Mouse (Mus musculus) liver, embryonic 14 days (tissue): Measurements from ENCODE around the gene Ewsr1. TPM values are rescaled to one million over a fixed set of nuclear protein-coding genes. Genes with fewer than 3 reads are reported as not detected.

ENCODE experiments used
- polyA plus RNA-seq: library from polyadenylated mRNA; depleted of rRNA; stranded (reverse); fragments of >200 nt; gene quantifications from 2 replicates; pipeline ENCODE4 v1.2.3, GENCODE M21; 2012; rRNA removed

The Ewsr1 gene
- polyA plus RNA-seq: 240 and 246 TPM in 2 replicates

DNA sequence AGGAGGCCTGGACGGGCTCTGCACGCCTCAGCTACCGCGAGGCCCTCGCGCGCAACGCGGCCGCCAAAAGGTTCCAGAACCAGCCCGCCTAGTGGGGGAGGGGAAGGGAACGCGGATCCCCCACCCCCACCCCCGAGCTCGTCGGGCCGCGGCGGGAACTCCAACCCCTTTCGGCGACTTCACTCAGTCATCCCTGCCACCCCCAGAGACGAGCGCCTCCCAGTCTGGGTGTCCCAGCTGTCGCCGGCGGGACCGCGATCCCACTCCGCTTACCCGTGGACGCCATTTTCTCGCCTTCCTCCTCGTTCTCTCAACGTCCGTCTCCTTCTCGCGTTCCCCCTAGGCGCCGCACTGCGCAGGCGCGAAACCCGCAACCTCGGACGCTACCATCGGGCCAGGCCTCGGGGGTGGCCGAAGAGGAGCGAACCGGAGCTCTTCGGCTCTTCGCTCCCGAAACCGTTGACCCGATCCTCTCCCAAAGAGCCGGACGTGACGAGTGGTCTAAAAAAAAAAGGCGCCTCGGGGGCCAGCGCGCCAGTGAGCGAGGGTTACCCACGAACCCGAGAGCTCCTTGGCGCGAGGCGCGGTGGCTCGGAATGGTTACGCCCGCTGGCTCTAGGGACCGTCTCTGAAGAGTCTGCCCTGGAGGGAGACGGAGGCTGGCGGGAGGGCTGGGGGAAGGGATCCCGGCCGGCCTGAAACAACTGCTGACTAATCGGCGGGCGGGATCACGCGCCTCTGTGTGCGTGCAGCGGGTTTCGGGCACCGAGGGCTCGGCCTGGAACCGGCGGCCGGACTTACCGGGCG is at the start of gene Ewsr1, which contains the start of gene Rhbdd3:
Ewsr1 (minus strand) TSS at position 531 of the 807 bp plus-strand sequence.
Rhbdd3 (plus strand) TSS at position 191 of the 807 bp plus-strand sequence.

DNA sequence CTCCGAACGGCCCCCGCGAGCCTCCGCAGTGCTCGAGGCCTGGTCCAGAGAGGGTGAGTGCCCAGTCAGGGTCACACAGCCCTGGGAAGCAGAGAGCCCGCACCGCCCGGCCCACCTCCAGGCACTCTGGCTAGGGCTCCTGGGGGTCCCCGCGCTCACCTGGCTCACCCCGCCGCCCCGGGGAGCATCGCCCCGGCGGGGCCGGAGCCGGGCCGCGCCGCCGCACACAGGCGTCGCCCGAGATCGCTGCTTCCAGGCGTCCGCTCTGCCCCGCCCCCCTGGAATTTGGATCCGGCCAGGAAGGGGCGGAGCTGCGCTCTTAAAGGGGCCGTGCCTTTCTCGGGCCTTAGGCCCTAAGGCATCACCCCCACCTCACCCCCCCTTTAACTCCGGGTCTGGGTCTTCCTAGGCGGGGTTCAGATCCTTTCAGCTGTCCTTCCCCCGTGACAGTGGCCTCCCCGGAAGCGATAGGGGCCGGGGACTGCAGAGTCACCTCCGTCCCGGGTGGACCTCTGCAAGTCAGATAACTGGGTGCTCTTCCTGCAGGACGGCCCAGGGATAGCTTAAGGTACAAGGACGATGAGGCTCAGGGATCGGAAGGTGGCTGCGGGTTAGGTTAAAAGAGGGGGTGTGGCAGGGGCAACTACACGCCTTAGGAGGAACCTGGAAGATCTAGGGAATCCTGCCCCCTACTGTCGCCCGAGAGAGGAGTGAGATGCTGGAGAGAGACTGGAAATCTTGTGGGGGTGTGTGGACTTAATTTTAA is 33.8 kb downstream of the Ewsr1 start, which contains the start of gene Gas2l1:
Gas2l1 (minus strand) TSS at position 272 of the 766 bp plus-strand sequence.

DNA sequence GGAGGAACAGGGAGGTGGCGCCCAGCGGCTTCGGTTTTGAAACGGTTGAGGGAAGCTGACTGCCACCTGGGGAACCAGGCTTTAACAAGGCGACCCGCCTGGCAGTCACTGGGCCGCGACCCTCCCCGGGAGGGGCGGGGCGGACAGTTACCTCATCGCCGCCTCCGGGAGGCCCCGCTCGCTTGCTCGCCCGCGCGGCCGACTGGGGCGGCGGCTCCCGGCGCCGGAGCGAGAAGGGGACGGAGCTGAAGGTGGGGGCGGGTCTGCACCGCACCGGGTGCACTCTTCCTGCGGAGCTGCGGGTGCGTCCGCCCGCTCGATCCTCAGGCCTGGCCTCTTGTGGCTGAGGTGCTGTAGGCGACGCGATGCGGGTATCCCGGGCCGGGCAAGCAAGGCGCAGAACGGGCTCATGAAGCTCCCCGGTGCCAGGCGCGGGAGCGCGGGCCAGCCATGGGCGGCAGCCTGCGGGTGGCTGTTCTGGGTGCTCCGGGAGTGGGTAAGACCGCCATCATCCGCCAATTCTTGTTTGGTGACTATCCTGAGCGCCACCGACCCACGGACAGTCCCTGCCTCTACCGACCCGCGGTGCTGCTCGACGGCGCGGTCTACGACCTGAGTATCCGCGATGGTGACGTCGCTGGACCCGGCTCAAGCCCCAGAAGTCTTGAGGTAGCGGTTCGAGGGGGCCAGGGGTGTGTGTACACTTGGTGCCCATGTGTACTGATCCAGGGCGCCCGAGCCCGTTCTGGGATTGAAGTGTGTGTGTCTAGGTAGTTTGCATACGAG is 41.0 kb downstream of the Ewsr1 start, which contains the start of gene Rasl10a:
Rasl10a (plus strand) TSS at position 273 of the 786 bp plus-strand sequence.

Other genes with a start within 250 kb of the Ewsr1 start
- 11.7 and 13.5 TPM in 2 replicates for gene Nf2, start 249.7 kb downstream of the Ewsr1 start, polyA plus RNA-seq
- 35.8 and 44.2 TPM in 2 replicates for gene Nipsnap1, start 225.3 kb downstream of the Ewsr1 start, polyA plus RNA-seq
- gene Thoc5, start 203.9 kb downstream of the Ewsr1 start, polyA plus RNA-seq: 16.1 and 18.1 TPM in 2 replicates
- 0.18 TPM in 2 replicates for gene Nefh, start 151.2 kb downstream of the Ewsr1 start, polyA plus RNA-seq
- gene Ap1b1, start 112.4 kb downstream of the Ewsr1 start, polyA plus RNA-seq: 60.6 and 62.8 TPM in 2 replicates
- 0.18 and 0.20 TPM in 2 replicates for gene Rasl10a, start 41.1 kb downstream of the Ewsr1 start, polyA plus RNA-seq
- 8.6 and 10.6 TPM in 2 replicates for gene Gas2l1, start 33.9 kb downstream of the Ewsr1 start, polyA plus RNA-seq
- 10.0 and 11.0 TPM in 2 replicates for gene Rhbdd3, start 340 bp downstream of the Ewsr1 start, polyA plus RNA-seq
- 1.2 and 1.3 TPM in 2 replicates for gene Emid1, start 53.0 kb upstream of the Ewsr1 start, polyA plus RNA-seq
- gene Kremen1, start 162.3 kb upstream of the Ewsr1 start, polyA plus RNA-seq: 0.85 and 1.00 TPM in 2 replicates